Comparison of ENCODE assay signal across 33 mouse cellular contexts in genomic region chr5:146200580-146200979, GRCm38 (mm10). TPM values are rescaled to one million over a fixed set of nuclear protein-coding genes. Genes with fewer than 3 reads are reported as not detected.
A peak's percentile ranks its signal among the peaks of the same experiment; 100 is the strongest.
DNase-seq lines count a peak whose midpoint lies in the region; ATAC-seq and TF ChIP-seq lines count a peak whose summit lies in the region.
"Had no signal": no experiment of that assay in that cellular context is flagged by ENCODE, and none has a peak within 500 bp of the region (broad histone marks: within the 10 kb centered on the region; RNA-seq: fewer than 3 reads in every experiment).

No protein-coding gene starts in this region.

- intact Hi-C loops in heart, adult 2 months (cut with DNase I), result no loop called here

- H3K79me2 ChIP-seq in heart, adult 2 months (replicated peaks; ENCODE audit: control insufficient read depth, insufficient read depth, low read length), result no peaks in the 10 kb centered on the region
- no peaks in the 10 kb centered on the region for H3K79me2 ChIP-seq in MEL (ENCODE audit: control insufficient read depth, insufficient read depth, low read length, poor library complexity)

- no peak overlapping the region for H3K9ac ChIP-seq in heart, adult 2 months (ENCODE audit: low read depth, low read length)
- no peak overlapping the region for H3K9ac ChIP-seq in lung, postnatal 0 days (replicated peaks; ENCODE audit: low read depth)
- no peak overlapping the region for H3K9ac ChIP-seq in MEL (ENCODE audit: control insufficient read depth, low read depth, low read length, poor library complexity, severe bottlenecking)
- H3K9ac ChIP-seq in stomach, postnatal 0 days (ENCODE audit: low read length), result no peak overlapping the region
- H3K9ac ChIP-seq: hindbrain, embryonic 15.5 days; midbrain, embryonic 15.5 days had no signal

- DNase-seq in heart, adult 2 months, result no peak
- DNase-seq in heart, embryonic 10.5 days (ENCODE audit: low spot score), result no peak
- no peak for DNase-seq in lung, postnatal 0 days (ENCODE audit: low spot score)
- DNase-seq in lung, adult 18-20 months, result no peak
- DNase-seq in MEL (ENCODE audit: low read depth, low spot score), result peak; percentile 45
- no peak for DNase-seq in stomach, postnatal 0 days (ENCODE audit: low spot score)
- no peak for DNase-seq in layer of hippocampus, adult 8-10 months (ENCODE audit: low spot score in 2 of 2)
- no peak for DNase-seq in urinary bladder, postnatal 10 days (ENCODE audit: low spot score)
- DNase-seq: adrenal gland, postnatal 14 days; cerebellum, adult 11 months; cerebellum, postnatal 14 days; embryo, embryonic 11 days; heart, postnatal 4 days; kidney, adult 18-20 months; lung, postnatal 10 days; right cerebral cortex, postnatal 25 days had no signal

- no peak for TF ChIP-seq EP300 in heart, adult 2 months (IDR thresholded peaks at IDR 0.05; ENCODE audit: insufficient read depth, low read depth, low read length)
- TF ChIP-seq EP300 in lung, postnatal 0 days (IDR thresholded peaks at IDR 0.05), result no peak
- no peak for TF ChIP-seq EP300 in MEL (IDR thresholded peaks at IDR 0.05; ENCODE audit: low read depth in 1 of 2, low read length in 2 of 2)
- TF ChIP-seq EP300 in stomach, postnatal 0 days (optimal IDR thresholded peaks at IDR 0.05), result no peak

- no peak overlapping the region for H3K27ac ChIP-seq in heart, adult 2 months
- H3K27ac ChIP-seq in heart, embryonic 10.5 days, result no peak overlapping the region
- no peak overlapping the region for H3K27ac ChIP-seq in lung, postnatal 0 days (ENCODE audit: low read length)
- H3K27ac ChIP-seq in MEL (ENCODE audit: control insufficient read depth, low read depth, low read length), result no peak overlapping the region
- H3K27ac ChIP-seq in stomach, postnatal 0 days (replicated peaks), result no peak overlapping the region
- H3K27ac ChIP-seq: hindbrain, embryonic 15.5 days; limb, embryonic 10.5 days; midbrain, embryonic 15.5 days had no signal

- H3K4me3 ChIP-seq in heart, adult 2 months, result no peak overlapping the region
- H3K4me3 ChIP-seq in heart, embryonic 10.5 days, result no peak overlapping the region
- no peak overlapping the region for H3K4me3 ChIP-seq in lung, postnatal 0 days (ENCODE audit: low read depth, low read length)
- no peak overlapping the region for H3K4me3 ChIP-seq in MEL (ENCODE audit: control insufficient read depth in 1 of 2, insufficient read depth in 1 of 2, low read depth in 2 of 2, low read length in 2 of 2)
- no peak overlapping the region for H3K4me3 ChIP-seq in stomach, postnatal 0 days (ENCODE audit: low read depth, low read length)
- H3K4me3 ChIP-seq: hindbrain, embryonic 15.5 days; limb, embryonic 10.5 days; midbrain, embryonic 15.5 days had no signal

- no peak for TF ChIP-seq POLR2A in heart, adult 2 months (IDR thresholded peaks at IDR 0.05; ENCODE audit: insufficient read depth, low read depth, low read length)
- TF ChIP-seq POLR2A in MEL (IDR thresholded peaks at IDR 0.05; ENCODE audit: control insufficient read depth in 1 of 2, insufficient read depth in 1 of 2, low read depth in 1 of 2, low read length in 2 of 2, poor library complexity in 1 of 2), result no peak

- H3K9me3 ChIP-seq in heart, embryonic 10.5 days, result 0 out of 2 replicates have a peak, but pooled peaks cover 3% of the 10 kb centered on the region
- no peaks in the 10 kb centered on the region for H3K9me3 ChIP-seq in lung, postnatal 0 days (ENCODE audit: low read length)
- no peaks in the 10 kb centered on the region for H3K9me3 ChIP-seq in MEL (replicated peaks; ENCODE audit: insufficient read depth, low read length)
- H3K9me3 ChIP-seq in stomach, postnatal 0 days (ENCODE audit: control insufficient read depth, low read length), result no peaks in the 10 kb centered on the region
- H3K9me3 ChIP-seq: hindbrain, embryonic 15.5 days; limb, embryonic 10.5 days; midbrain, embryonic 15.5 days had no signal

- peak; percentile 20 for TF ChIP-seq RAD21 in MEL (IDR thresholded peaks at IDR 0.05; ENCODE audit: low read depth, low read length)

- TF ChIP-seq CTCF in heart, adult 2 months (IDR thresholded peaks at IDR 0.05), result peak; percentile 43
- peak; percentile 44 for TF ChIP-seq CTCF in lung, postnatal 0 days (IDR thresholded peaks at IDR 0.05)
- peak in 2 of 3 experiments; percentile 51 to 58; a peak in 4 of 6 replicates for TF ChIP-seq CTCF in MEL (IDR thresholded peaks at IDR 0.05 in 2 of 3, conservative IDR thresholded peaks at IDR 0.05 in 1 of 3; ENCODE audit: control insufficient read depth in 1 of 3, insufficient read depth in 1 of 3, low read depth in 2 of 3, low read length in 3 of 3, poor library complexity in 1 of 3, severe bottlenecking in 1 of 3)
- 0 out of 2 replicates have a peak, but pooled peaks have one; percentile 34 for TF ChIP-seq CTCF in stomach, postnatal 0 days (IDR thresholded peaks at IDR 0.05; ENCODE audit: low read depth)

- no peaks in the 10 kb centered on the region for H3K36me3 ChIP-seq in heart, adult 2 months (ENCODE audit: control insufficient read depth, insufficient read depth, low read length)
- H3K36me3 ChIP-seq in heart, embryonic 10.5 days, result peaks cover 36% of the 10 kb centered on the region
- peaks cover 17% of the 10 kb centered on the region; the same call in 1 of the 2 replicates for H3K36me3 ChIP-seq in lung, postnatal 0 days (ENCODE audit: insufficient read depth, low read length)
- H3K36me3 ChIP-seq in MEL (ENCODE audit: control insufficient read depth in 1 of 2, insufficient read depth in 2 of 2, low read length in 2 of 2), result peaks cover 0 to 6% of the 10 kb centered on the region in 2 experiments; a peak in 2 of 4 replicates
- H3K36me3 ChIP-seq in stomach, postnatal 0 days (ENCODE audit: control insufficient read depth, insufficient read depth, low read length), result peaks cover 11% of the 10 kb centered on the region; the same call in 1 of the 2 replicates

- WGBS in heart, adult 2 months, result 98% methylated on average over 6 of the region's 6 CpGs
- 96% methylated on average over 6 of the region's 6 CpGs for WGBS in heart, embryonic 10.5 days
- WGBS in lung, postnatal 0 days, result 98% methylated on average over 6 of the region's 6 CpGs
- 95% methylated on average over 6 of the region's 6 CpGs for WGBS in stomach, postnatal 0 days

- no peak overlapping the region for H3K4me2 ChIP-seq in lung, postnatal 0 days (replicated peaks; ENCODE audit: low read depth, low read length)
- no peak overlapping the region for H3K4me2 ChIP-seq in stomach, postnatal 0 days (replicated peaks; ENCODE audit: low read depth)
- H3K4me2 ChIP-seq: hindbrain, embryonic 15.5 days; midbrain, embryonic 15.5 days had no signal

- ATAC-seq in lung, postnatal 0 days, result no peak
- ATAC-seq in stomach, postnatal 0 days (ENCODE audit: low FRiP score, low TSS enrichment), result no peak
- ATAC-seq: activated CD4-positive, CD25-positive, alpha-beta regulatory T cell, adult 4 months; forebrain, embryonic 16.5 days; midbrain, embryonic 15.5 days had no signal

- no peaks in the 10 kb centered on the region for H3K27me3 ChIP-seq in heart, adult 2 months (ENCODE audit: control insufficient read depth, insufficient read depth, low read length)
- H3K27me3 ChIP-seq in heart, embryonic 10.5 days (ENCODE audit: insufficient read depth, poor library complexity, severe bottlenecking), result no peaks in the 10 kb centered on the region
- no peaks in the 10 kb centered on the region for H3K27me3 ChIP-seq in lung, postnatal 0 days (replicated peaks; ENCODE audit: insufficient read depth, low read length)
- no peaks in the 10 kb centered on the region for H3K27me3 ChIP-seq in MEL (ENCODE audit: control insufficient read depth in 1 of 2, insufficient read depth in 2 of 2, low read length in 2 of 2)
- H3K27me3 ChIP-seq in stomach, postnatal 0 days (ENCODE audit: control insufficient read depth, insufficient read depth, low read length), result no peaks in the 10 kb centered on the region
- H3K27me3 ChIP-seq: hindbrain, embryonic 15.5 days; midbrain, embryonic 15.5 days had no signal

- no peaks in the 10 kb centered on the region for H3K4me1 ChIP-seq in heart, adult 2 months (ENCODE audit: control insufficient read depth, insufficient read depth, low read length)
- H3K4me1 ChIP-seq in heart, embryonic 10.5 days, result no peaks in the 10 kb centered on the region
- no peaks in the 10 kb centered on the region for H3K4me1 ChIP-seq in lung, postnatal 0 days (ENCODE audit: insufficient read depth, low read depth, low read length)
- H3K4me1 ChIP-seq in MEL (ENCODE audit: control insufficient read depth in 1 of 2, insufficient read depth in 2 of 2, low read length in 2 of 2), result no peaks in the 10 kb centered on the region
- no peaks in the 10 kb centered on the region for H3K4me1 ChIP-seq in stomach, postnatal 0 days (replicated peaks; ENCODE audit: control insufficient read depth, insufficient read depth)
- H3K4me1 ChIP-seq: hindbrain, embryonic 15.5 days; limb, embryonic 10.5 days; midbrain, embryonic 15.5 days had no signal

RNA-seq across cellular contexts. Expression of gene 1700001J03Rik, which starts 15.5 kb away (rescaled TPM):
- total RNA-seq in heart, adult 2 months (2021), result under 1 TPM in 1 of 2 experiments, not detected in 1; 0.55 TPM
- polyA plus RNA-seq in heart, adult 2 months (2012; rRNA removed), result 0.68 and 0.88 TPM in 2 replicates
- polyA plus RNA-seq in heart, embryonic 10.5 days (2016; fragmentation: Nextera tagmentation; extraction: Ambion mirVana), result not detected in 2 replicates
- polyA plus RNA-seq in lung, postnatal 0 days (2015; fragmentation: Nextera tagmentation; extraction: Ambion mirVana), result 0.36 TPM in 1 of 2 replicates, not detected in the other
- total RNA-seq in MEL (2012; rRNA removed), result not detected in 2 replicates
- polyA plus RNA-seq in MEL (2012; ENCODE audit: insufficient read depth in 1 of 2, insufficient read length in 2 of 2, low read depth in 1 of 2, low replicate concordance in 2 of 2, missing spikeins in 1 of 2), result under 1 TPM in 1 of 2 experiments, not detected in 1; 0.18 TPM
- polyA plus RNA-seq in stomach, postnatal 0 days (2015; fragmentation: Nextera tagmentation; extraction: Ambion mirVana), result not detected in 2 replicates
- 1 to 10 TPM; 1.6 to 3.8 (median 2.2) TPM for total RNA-seq in layer of hippocampus, adult 8-10 months (2022)
- total RNA-seq: granulocyte monocyte progenitor cell, adult 5-6 weeks; megakaryocyte, adult 5-6 weeks; neutrophil, adult 5-6 weeks had no signal
- polyA plus RNA-seq: embryonic facial prominence, embryonic 14.5 days; forebrain, embryonic 16.5 days; heart, embryonic 14.5 days; hindbrain, embryonic 15.5 days; limb, embryonic 10.5 days; liver, adult 2 months; stomach, embryonic 16.5 days; thymus, postnatal 0 days had no signal

RNA-seq across cellular contexts. Expression of gene Rnf6, which starts 20.8 kb away (rescaled TPM):
- 10 to 100 TPM; 40.6 to 43.1 TPM for total RNA-seq in heart, adult 2 months (2021)
- 15.6 and 24.8 TPM in 2 replicates for polyA plus RNA-seq in heart, adult 2 months (2012; rRNA removed)
- 41.1 and 41.2 TPM in 2 replicates for polyA plus RNA-seq in heart, embryonic 10.5 days (2016; fragmentation: Nextera tagmentation; extraction: Ambion mirVana)
- 42.6 and 44.9 TPM in 2 replicates for polyA plus RNA-seq in lung, postnatal 0 days (2015; fragmentation: Nextera tagmentation; extraction: Ambion mirVana)
- 52.5 and 57.3 TPM in 2 replicates for total RNA-seq in MEL (2012; rRNA removed)
- 10 to 100 TPM; 44.9 to 70.1 TPM for polyA plus RNA-seq in MEL (2012; ENCODE audit: insufficient read depth in 1 of 2, insufficient read length in 2 of 2, low read depth in 1 of 2, low replicate concordance in 2 of 2, missing spikeins in 1 of 2)
- 35.9 and 38.3 TPM in 2 replicates for polyA plus RNA-seq in stomach, postnatal 0 days (2015; fragmentation: Nextera tagmentation; extraction: Ambion mirVana)
- 10 to 100 TPM; 61.5 to 72.1 (median 64.0) TPM for total RNA-seq in layer of hippocampus, adult 8-10 months (2022)

RNA-seq across cellular contexts. Expression of gene Gm6309, which starts 30.1 kb away (rescaled TPM):
- not detected for total RNA-seq in heart, adult 2 months (2021)
- not detected in 2 replicates for polyA plus RNA-seq in heart, adult 2 months (2012; rRNA removed)
- polyA plus RNA-seq in heart, embryonic 10.5 days (2016; fragmentation: Nextera tagmentation; extraction: Ambion mirVana), result not detected in 2 replicates
- not detected in 2 replicates for polyA plus RNA-seq in lung, postnatal 0 days (2015; fragmentation: Nextera tagmentation; extraction: Ambion mirVana)
- not detected in 2 replicates for total RNA-seq in MEL (2012; rRNA removed)
- polyA plus RNA-seq in MEL (2012; ENCODE audit: insufficient read depth in 1 of 2, insufficient read length in 2 of 2, low read depth in 1 of 2, low replicate concordance in 2 of 2, missing spikeins in 1 of 2), result not detected
- not detected in 2 replicates for polyA plus RNA-seq in stomach, postnatal 0 days (2015; fragmentation: Nextera tagmentation; extraction: Ambion mirVana)
- not detected for total RNA-seq in layer of hippocampus, adult 8-10 months (2022)
- total RNA-seq: adrenal gland, postnatal 14 days; gastrocnemius, adult 18-20 months; granulocyte monocyte progenitor cell, adult 5-6 weeks; heart, postnatal 4 days; left cerebral cortex, adult 18-20 months; liver, adult 2 months; megakaryocyte, adult 5-6 weeks; neutrophil, adult 5-6 weeks had no signal
- polyA plus RNA-seq: activated CD4-positive, CD25-positive, alpha-beta regulatory T cell, adult 4 months; embryonic facial prominence, embryonic 14.5 days; forebrain, embryonic 16.5 days; heart, embryonic 14.5 days; hindbrain, embryonic 15.5 days; kidney, postnatal 0 days; limb, embryonic 10.5 days; liver, adult 2 months; midbrain, embryonic 15.5 days; spleen, adult 2 months; stomach, embryonic 16.5 days; thymus, postnatal 0 days had no signal

RNA-seq across cellular contexts. Expression of gene Cdk8, which starts 30.4 kb away (rescaled TPM):
- total RNA-seq in heart, adult 2 months (2021), result 10 to 100 TPM; 15.5 to 15.6 TPM
- polyA plus RNA-seq in heart, adult 2 months (2012; rRNA removed), result 15.0 and 18.8 TPM in 2 replicates
- 14.2 and 19.6 TPM in 2 replicates for polyA plus RNA-seq in heart, embryonic 10.5 days (2016; fragmentation: Nextera tagmentation; extraction: Ambion mirVana)
- polyA plus RNA-seq in lung, postnatal 0 days (2015; fragmentation: Nextera tagmentation; extraction: Ambion mirVana), result 12.1 and 12.4 TPM in 2 replicates
- total RNA-seq in MEL (2012; rRNA removed), result 151 and 154 TPM in 2 replicates
- 100 to 1,000 TPM; 139 to 745 TPM for polyA plus RNA-seq in MEL (2012; ENCODE audit: insufficient read depth in 1 of 2, insufficient read length in 2 of 2, low read depth in 1 of 2, low replicate concordance in 2 of 2, missing spikeins in 1 of 2)
- polyA plus RNA-seq in stomach, postnatal 0 days (2015; fragmentation: Nextera tagmentation; extraction: Ambion mirVana), result 12.2 and 12.6 TPM in 2 replicates
- 10 to 100 TPM; 37.7 to 47.3 (median 42.7) TPM for total RNA-seq in layer of hippocampus, adult 8-10 months (2022)

RNA-seq across cellular contexts. Expression of gene Gm5565, which starts 40.2 kb away (rescaled TPM):
- not detected for total RNA-seq in heart, adult 2 months (2021)
- not detected in 2 replicates for polyA plus RNA-seq in heart, adult 2 months (2012; rRNA removed)
- not detected in 2 replicates for polyA plus RNA-seq in heart, embryonic 10.5 days (2016; fragmentation: Nextera tagmentation; extraction: Ambion mirVana)
- polyA plus RNA-seq in lung, postnatal 0 days (2015; fragmentation: Nextera tagmentation; extraction: Ambion mirVana), result not detected in 2 replicates
- total RNA-seq in MEL (2012; rRNA removed), result not detected in 2 replicates
- polyA plus RNA-seq in MEL (2012; ENCODE audit: insufficient read depth in 1 of 2, insufficient read length in 2 of 2, low read depth in 1 of 2, low replicate concordance in 2 of 2, missing spikeins in 1 of 2), result not detected
- not detected in 2 replicates for polyA plus RNA-seq in stomach, postnatal 0 days (2015; fragmentation: Nextera tagmentation; extraction: Ambion mirVana)
- total RNA-seq in layer of hippocampus, adult 8-10 months (2022), result not detected
- total RNA-seq: adrenal gland, postnatal 14 days; gastrocnemius, adult 18-20 months; granulocyte monocyte progenitor cell, adult 5-6 weeks; heart, postnatal 4 days; left cerebral cortex, adult 18-20 months; liver, adult 2 months; megakaryocyte, adult 5-6 weeks; neutrophil, adult 5-6 weeks had no signal
- polyA plus RNA-seq: activated CD4-positive, CD25-positive, alpha-beta regulatory T cell, adult 4 months; embryonic facial prominence, embryonic 14.5 days; forebrain, embryonic 16.5 days; heart, embryonic 14.5 days; hindbrain, embryonic 15.5 days; kidney, postnatal 0 days; limb, embryonic 10.5 days; liver, adult 2 months; midbrain, embryonic 15.5 days; spleen, adult 2 months; stomach, embryonic 16.5 days; thymus, postnatal 0 days had no signal
